Mouse (Mus musculus) liver, embryonic 14.5 days (tissue): Measurements from ENCODE around the gene Lhx2. TPM values are rescaled to one million over a fixed set of nuclear protein-coding genes. Genes with fewer than 3 reads are reported as not detected.

ENCODE experiments used
- ATAC-seq: fragments of 200-750 bp; cut with Nextera tagmentation; 2 replicates; pipeline ENCODE4 v1.8.0; 2017; ENCODE audit warnings: moderate number of reproducible peaks, mild to moderate bottlenecking, moderate library complexity; ENCODE audit not compliant: insufficient read depth
- DNase-seq, 3 experiments: peaks; one replicate each; pipeline ENCODE4 v3.0.0-alpha.2; 2012 to 2013; ENCODE audit warnings: low read depth in 3 of 3, low spot score in 3 of 3
- H3K27ac ChIP-seq: fragments of 300-500 bp; sonication (generic); 2 replicates; pipeline ENCODE4 v1.5.1; 2014; ENCODE audit warnings: moderate library complexity, mild to moderate bottlenecking, control low read depth, inconsistent platforms
- H3K27me3 ChIP-seq: fragments of 300-500 bp; sonication (generic); 2 replicates; pipeline ENCODE4 v1.6.1; 2014; ENCODE audit warnings: mild to moderate bottlenecking, low read length, moderate library complexity; ENCODE audit not compliant: control insufficient read depth, insufficient read depth
- H3K36me3 ChIP-seq: fragments of 300-500 bp; sonication (generic); replicated peaks from 2 replicates; pipeline ENCODE4 v1.6.1; 2014; ENCODE audit warnings: low read depth; ENCODE audit not compliant: control insufficient read depth, insufficient read depth
- H3K4me1 ChIP-seq, 2 experiments: fragments of 200-500 bp in 1 of 2; fragments of 300-500 bp in 1 of 2; sonication (generic) in 1 of 2; replicated peaks; 2 replicates each; pipeline ENCODE4 v1.6.1; 2012 to 2014; ENCODE audit warnings: antibody characterized with exemption in 1 of 2, inconsistent platforms in 1 of 2, low read length in 1 of 2; ENCODE audit not compliant: control insufficient read depth in 2 of 2, insufficient read depth in 2 of 2
- H3K4me2 ChIP-seq: fragments of 300-500 bp; sonication (generic); 2 replicates; pipeline ENCODE4 v1.6.1; 2014; ENCODE audit warnings: low read depth, mild to moderate bottlenecking, control low read depth, moderate library complexity
- H3K4me3 ChIP-seq, 2 experiments: fragments of 200-500 bp in 1 of 2; fragments of 300-500 bp in 1 of 2; sonication (generic) in 1 of 2; 2 replicates each; pipeline ENCODE4 v1.5.1; 2012 to 2014; ENCODE audit warnings: low read depth in 2 of 2, low read length in 2 of 2, mild to moderate bottlenecking in 2 of 2, control low read depth in 1 of 2, inconsistent platforms in 1 of 2, moderate library complexity in 1 of 2; ENCODE audit not compliant: insufficient read depth in 1 of 2
- H3K9ac ChIP-seq: fragments of 300-500 bp; sonication (generic); replicated peaks from 2 replicates; pipeline ENCODE4 v1.6.1; 2014; ENCODE audit warnings: mild to moderate bottlenecking, control low read depth, moderate library complexity
- H3K9me3 ChIP-seq: fragments of 300-500 bp; sonication (generic); 2 replicates; pipeline ENCODE4 v1.6.1; 2016; ENCODE audit warnings: low read length, mixed read lengths; ENCODE audit not compliant: control insufficient read depth
- CTCF ChIP-seq: IDR thresholded peaks from 2 replicates; pipeline ENCODE4 v1.5.1; 2016; ENCODE audit warnings: antibody characterized with exemption, low read depth, control low read depth
- EP300 ChIP-seq: IDR thresholded peaks from 2 replicates; pipeline ENCODE4 v1.6.1; 2016; ENCODE audit warnings: antibody characterized with exemption, low read depth
- WGBS: fragments of 180-500 bp; shearing (Covaris S2); extraction: QIAGEN DNeasy Blood & Tissue Kit; methylation state at CpG from one replicate; pipeline ENCODE4 v1.1.7; 2014; ENCODE audit not compliant: insufficient replicate concordance; 5-methylcytosine and 5-hydroxymethylcytosine counted together
- polyA plus RNA-seq, 2 experiments: library from polyadenylated mRNA; depleted of rRNA in 1 of 2; stranded (reverse) in 1 of 2; unstranded in 1 of 2; fragments of >200 nt; fragmentation: Nextera tagmentation in 1 of 2; extraction: Ambion mirVana in 1 of 2; gene quantifications; 2 replicates each; pipeline versions ENCODE4 v1.2.1 to v1.2.3; 2012 to 2014

Gene Lhx2
- polyA plus RNA-seq, 2 experiments = 1.4 to 3.0 TPM

DNA sequence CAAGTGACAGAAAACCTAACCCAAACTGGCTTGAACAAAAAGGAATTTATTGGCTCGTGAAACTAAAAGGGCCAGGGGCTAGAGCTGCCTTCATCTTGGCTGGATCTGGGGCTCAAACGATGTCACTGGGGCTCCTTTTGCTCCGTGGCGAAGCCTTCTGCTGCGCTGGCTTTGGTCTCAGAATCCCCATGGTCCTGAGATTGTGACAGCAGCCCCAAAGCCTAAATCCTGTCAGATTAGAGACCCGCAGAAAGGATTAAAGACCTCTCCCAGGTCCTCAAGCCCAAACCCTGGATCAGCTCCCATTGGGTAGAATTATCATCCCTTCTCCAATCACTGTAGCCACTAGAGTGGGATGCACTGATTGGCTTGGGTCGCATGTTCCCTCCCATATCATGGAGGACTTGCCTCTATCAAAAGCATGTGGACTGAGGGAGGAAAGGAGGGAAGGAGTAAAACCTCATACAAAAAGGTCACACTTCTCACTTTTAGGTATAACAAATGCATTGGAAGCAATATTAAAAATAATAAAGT, 5.4 kb upstream of the Lhx2 start:
- Histone ChIP-seq H3K9me3 (no peaks in the 10 kb centered on the region), H3K9ac (no peak overlapping the region), H3K4me1 (no peaks in the 10 kb centered on the region), H3K4me3 (no peak overlapping the region), H3K27me3 (peaks cover 56% of the 10 kb centered on the region), H3K27ac (no peak overlapping the region), H3K4me2 (no peak overlapping the region), H3K36me3 (no peaks in the 10 kb centered on the region)
- DNase-seq (no peak), ATAC-seq (no peak)
- 30% methylated on average over 7 of the region's 7 CpGs for WGBS
- no peak for TF ChIP-seq CTCF
- no peak for TF ChIP-seq EP300

DNA sequence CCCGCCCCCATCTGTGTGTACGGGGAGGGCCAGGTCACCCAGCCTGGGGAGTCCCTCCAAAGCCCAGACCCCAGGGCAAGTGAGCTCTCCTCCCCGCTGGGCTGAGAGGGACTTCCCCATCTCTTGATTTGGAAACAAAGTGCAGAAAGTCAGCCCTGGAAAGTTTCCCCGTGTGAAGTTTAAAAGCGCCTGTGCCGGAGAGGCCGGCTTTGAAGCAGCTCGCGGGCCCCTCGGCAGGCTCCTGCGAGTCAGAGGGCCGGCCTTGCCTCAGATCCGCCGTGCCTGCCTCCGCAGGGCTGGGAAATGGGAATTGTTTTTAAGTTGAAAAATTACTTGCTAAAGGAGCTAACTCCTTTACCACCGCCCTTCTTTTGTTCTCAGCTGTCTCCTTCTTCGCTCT, 2.5 kb upstream of the Lhx2 start:
- TF ChIP-seq CTCF (no peak), EP300 (no peak)
- Histone ChIP-seq H3K36me3 (no peaks in the 10 kb centered on the region), H3K4me1 (no peaks in the 10 kb centered on the region), H3K27me3 (peaks cover 84% of the 10 kb centered on the region), H3K4me3 (no peak overlapping the region), H3K27ac (no peak overlapping the region), H3K4me2 (no peak overlapping the region), H3K9me3 (no peaks in the 10 kb centered on the region), H3K9ac (no peak overlapping the region)
- WGBS = 3% methylated on average over 17 of the region's 17 CpGs
- no peak for DNase-seq
- ATAC-seq = no peak

DNA sequence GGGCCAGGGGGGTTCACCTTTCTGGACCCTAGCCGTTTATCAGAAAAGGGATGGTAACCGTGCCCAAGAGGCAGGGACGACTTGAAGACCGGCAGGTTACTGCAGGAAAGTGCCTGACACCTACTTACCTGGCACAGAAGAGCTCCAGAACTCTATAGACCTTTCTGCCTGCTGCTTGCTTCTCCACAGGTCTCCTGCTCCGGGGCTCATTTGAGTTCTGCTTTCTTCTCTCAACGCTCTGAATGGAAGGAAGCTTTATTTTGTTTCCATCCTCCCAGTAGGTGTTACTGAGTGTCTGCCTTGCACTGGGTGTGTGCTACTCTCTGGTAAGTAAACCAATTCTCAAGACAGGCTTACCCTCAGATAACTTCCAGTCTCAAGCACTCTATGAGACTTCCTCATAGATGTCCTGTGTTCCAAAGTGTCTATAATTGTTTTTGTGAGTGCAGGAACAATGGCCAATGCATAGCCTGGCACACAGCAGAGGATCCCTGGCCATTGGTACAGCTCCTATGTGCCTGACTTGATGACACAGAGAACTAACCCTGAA, 1.9 kb upstream of the Lhx2 start:
- no peak for TF ChIP-seq EP300
- TF ChIP-seq CTCF = no peak
- ATAC-seq (no peak), DNase-seq (no peak)
- Histone ChIP-seq H3K36me3 (no peaks in the 10 kb centered on the region), H3K27ac (no peak overlapping the region), H3K9ac (no peak overlapping the region), H3K9me3 (no peaks in the 10 kb centered on the region), H3K4me2 (no peak overlapping the region), H3K4me3 (no peak overlapping the region), H3K4me1 (no peaks in the 10 kb centered on the region), H3K27me3 (peaks cover 84% of the 10 kb centered on the region)
- WGBS = 3% methylated on average over 6 of the region's 6 CpGs

DNA sequence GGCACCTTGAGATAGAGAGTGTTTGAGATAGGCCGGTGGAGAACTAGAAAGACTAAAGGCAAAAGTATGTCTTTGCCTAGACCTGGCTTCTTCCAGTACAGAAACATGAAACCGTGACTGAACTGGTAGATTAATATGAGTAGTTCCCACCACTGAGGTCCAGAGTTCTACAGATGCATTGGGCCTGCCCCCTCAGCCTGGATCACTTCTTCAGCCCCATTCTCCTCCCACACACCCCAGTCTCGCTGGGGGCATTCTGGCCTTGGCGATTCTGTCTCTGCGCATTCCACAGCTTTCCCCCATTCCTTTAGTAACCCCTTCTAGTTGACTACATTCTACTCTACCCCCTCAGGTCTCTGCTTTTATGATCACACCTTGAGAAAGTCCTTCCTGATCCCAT, 1.4 kb upstream of the Lhx2 start:
- Histone ChIP-seq H3K9ac (no peak overlapping the region), H3K27ac (no peak overlapping the region), H3K9me3 (no peaks in the 10 kb centered on the region), H3K27me3 (peaks cover 89% of the 10 kb centered on the region), H3K36me3 (no peaks in the 10 kb centered on the region), H3K4me1 (no peaks in the 10 kb centered on the region), H3K4me2 (no peak overlapping the region), H3K4me3 (no peak overlapping the region)
- TF ChIP-seq CTCF = no peak
- WGBS = 7% methylated on average over 5 of the region's 5 CpGs
- ATAC-seq = no peak
- no peak for DNase-seq

DNA sequence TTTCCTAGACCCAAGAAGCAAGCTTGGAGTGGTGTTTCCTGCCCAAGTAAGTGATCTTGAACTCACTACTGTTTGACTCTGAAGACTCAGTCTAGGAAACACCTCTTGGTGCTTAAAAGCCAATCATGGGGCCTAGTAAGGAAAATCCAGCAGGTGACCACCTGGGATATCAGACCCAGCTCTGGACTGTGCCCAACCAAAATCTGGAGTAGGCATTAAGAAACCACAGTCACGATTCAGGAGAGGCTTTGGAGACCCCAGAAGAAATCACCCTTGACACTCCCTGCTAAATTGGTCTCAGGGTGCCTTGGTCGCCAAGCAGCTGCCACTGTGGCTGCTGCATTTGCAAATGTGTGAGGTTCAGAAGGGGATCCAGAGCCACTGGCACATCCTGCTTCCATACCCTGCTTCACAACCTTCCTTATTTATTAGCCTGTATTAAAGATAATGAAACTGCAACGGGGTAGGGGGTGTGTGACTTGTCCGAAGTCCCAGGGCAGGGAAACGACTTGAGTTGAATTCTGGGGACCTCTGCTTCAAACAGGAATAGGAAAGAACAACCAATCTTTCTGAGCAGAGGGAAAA, 641 bp upstream of the Lhx2 start:
- DNase-seq (no peak), ATAC-seq (no peak)
- H3K27me3 ChIP-seq = peaks cover 91% of the 10 kb centered on the region
- no peaks in the 10 kb centered on the region for H3K4me1 ChIP-seq
- H3K4me3 ChIP-seq = no peak overlapping the region
- no peaks in the 10 kb centered on the region for H3K36me3 ChIP-seq
- H3K9me3 ChIP-seq = no peaks in the 10 kb centered on the region
- under 1% methylated on average over 5 of the region's 5 CpGs for WGBS
- no peak for TF ChIP-seq EP300
- no peak for TF ChIP-seq CTCF
- H3K4me2 ChIP-seq = no peak overlapping the region
- H3K9ac ChIP-seq = no peak overlapping the region
- no peak overlapping the region for H3K27ac ChIP-seq
